Mouse (Mus musculus) spleen, adult 18-20 months (tissue): ENCODE results near the gene Ift88.
"Not testable (repeated sequence)": the region's sequence is repeated elsewhere in the genome, so short reads cannot be mapped to it uniquely, and the experiment has no call there.

ENCODE experiments used
- DNase-seq, 2 experiments: peaks; one replicate each; pipeline ENCODE4 v3.0.0; 2022; ENCODE audit warnings: mixed read lengths in 2 of 2

The Ift88 gene

GRCm38 (mm10) chr14:57459883-57460282 lies 36.0 kb downstream of the Ift88 start:
- no peak for DNase-seq

- DNase-seq: not testable (repeated sequence)
These were observed 36.5 kb downstream of the Ift88 start for GRCm38 (mm10) chr14:57460326-57460725.

- DNase-seq: no peak
These were observed 39.0 kb downstream of the Ift88 start for GRCm38 (mm10) chr14:57462871-57463270.

- DNase-seq: no peak
These were observed 51.2 kb downstream of the Ift88 start for GRCm38 (mm10) chr14:57475057-57475456.

GRCm38 (mm10) chr14:57482262-57482661 lies 58.4 kb downstream of the Ift88 start:
- no peak for DNase-seq

GRCm38 (mm10) chr14:57484183-57484582 lies 60.3 kb downstream of the Ift88 start:
- DNase-seq: no peak

- DNase-seq: no peak
These were observed 65.8 kb downstream of the Ift88 start for GRCm38 (mm10) chr14:57489696-57490095.

GRCm38 (mm10) chr14:57493840-57494239 lies 70.0 kb downstream of the Ift88 start:
- no peak for DNase-seq

- DNase-seq: no peak
These were observed 79.9 kb downstream of the Ift88 start for GRCm38 (mm10) chr14:57503729-57504128.

GRCm38 (mm10) chr14:57509554-57509953 lies 85.7 kb downstream of the Ift88 start:
- DNase-seq: no peak

- DNase-seq: no peak
These were observed 91.4 kb downstream of the Ift88 start for GRCm38 (mm10) chr14:57515156-57515762.

- DNase-seq: no peak
These were observed 93.1 kb downstream of the Ift88 start for GRCm38 (mm10) chr14:57517001-57517400.

- no peak for DNase-seq
These were observed 99.9 kb downstream of the Ift88 start for GRCm38 (mm10) chr14:57523762-57524161.

- no peak for DNase-seq
These were observed 101.0 kb downstream of the Ift88 start, which contains the start of gene Il17d for GRCm38 (mm10) chr14:57524671-57525387. Gene Il17d (plus strand): TSS chr14:57524777.

GRCm38 (mm10) chr14:57525388-57526049 lies 101.7 kb downstream of the Ift88 start:
- DNase-seq: peak; percentile 44 to 47

GRCm38 (mm10) chr14:57526050-57526623 lies 102.3 kb downstream of the Ift88 start:
- DNase-seq: no peak

- no peak for DNase-seq
These were observed 103.3 kb downstream of the Ift88 start for GRCm38 (mm10) chr14:57527122-57527521.

GRCm38 (mm10) chr14:57527598-57527997 lies 103.7 kb downstream of the Ift88 start:
- no peak for DNase-seq

- no peak for DNase-seq
These were observed 105.4 kb downstream of the Ift88 start for GRCm38 (mm10) chr14:57529086-57529785.

GRCm38 (mm10) chr14:57529786-57530515 lies 106.1 kb downstream of the Ift88 start:
- no peak for DNase-seq

- no peak for DNase-seq
These were observed 108.7 kb downstream of the Ift88 start for GRCm38 (mm10) chr14:57532577-57532976.

- peak in 1 of 2 experiments; percentile 55 for DNase-seq
These were observed 109.4 kb downstream of the Ift88 start for GRCm38 (mm10) chr14:57533214-57533613.
